Mouse (Mus musculus): ENCODE data around the gene 2310046K23Rik. TPM values are rescaled to one million over a fixed set of nuclear protein-coding genes. Genes with fewer than 3 reads are reported as not detected.

The 2310046K23Rik gene
- polyA plus RNA-seq (2015; fragmentation: Nextera tagmentation; extraction: Ambion mirVana) = not detected in 2 replicates

DNA sequence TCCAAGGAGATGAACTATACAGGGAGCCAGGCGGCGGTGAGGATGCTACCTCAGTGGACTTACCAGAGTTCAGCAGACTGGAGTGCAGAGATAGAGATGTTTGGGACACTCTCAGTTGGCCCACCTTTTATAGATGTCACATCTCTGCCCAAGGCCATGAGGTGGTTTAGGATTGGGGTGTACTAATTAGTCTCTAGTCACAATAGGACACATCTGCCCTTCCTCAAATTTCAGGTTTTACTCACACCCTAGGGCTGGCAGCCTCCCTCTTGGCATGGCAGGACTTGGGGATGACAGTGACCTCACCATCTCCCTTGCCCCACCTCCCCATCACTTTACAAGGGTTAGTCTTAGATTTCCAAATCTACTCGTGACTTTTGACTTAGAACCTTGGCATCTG, at the start of gene 2310046K23Rik:
Gene 2310046K23Rik, minus strand, starts transcription at position 101 of the 400 bp plus-strand sequence.
- Histone ChIP-seq H3K9ac (replicated peaks) (no peak within 1 kb of the TSS), H3K27ac (ENCODE audit: low read depth) (no peak within 1 kb of the TSS), H3K4me1 (ENCODE audit: insufficient read depth) (no peaks in the 10 kb centered on the region), H3K4me3 (ENCODE audit: low read depth, low read length) (no peak within 1 kb of the TSS), H3K36me3 (replicated peaks; ENCODE audit: insufficient read depth, low read length) (no peaks in the 10 kb centered on the region), H3K9me3 (ENCODE audit: low read length) (no peaks in the 10 kb centered on the region), H3K27me3 (ENCODE audit: insufficient read depth, low read length) (no peaks in the 10 kb centered on the region), H3K4me2 (ENCODE audit: low read depth, low read length) (no peak within 1 kb of the TSS)
- TF ChIP-seq EP300 (IDR thresholded peaks at IDR 0.05; ENCODE audit: low read depth) = no peak
- no peak for TF ChIP-seq CTCF (IDR thresholded peaks at IDR 0.05; ENCODE audit: low read depth)
- 87% methylated on average over 3 of the region's 3 CpGs for WGBS (ENCODE audit: insufficient replicate concordance)
- no peak for ATAC-seq
- DNase-seq = no peak

DNA sequence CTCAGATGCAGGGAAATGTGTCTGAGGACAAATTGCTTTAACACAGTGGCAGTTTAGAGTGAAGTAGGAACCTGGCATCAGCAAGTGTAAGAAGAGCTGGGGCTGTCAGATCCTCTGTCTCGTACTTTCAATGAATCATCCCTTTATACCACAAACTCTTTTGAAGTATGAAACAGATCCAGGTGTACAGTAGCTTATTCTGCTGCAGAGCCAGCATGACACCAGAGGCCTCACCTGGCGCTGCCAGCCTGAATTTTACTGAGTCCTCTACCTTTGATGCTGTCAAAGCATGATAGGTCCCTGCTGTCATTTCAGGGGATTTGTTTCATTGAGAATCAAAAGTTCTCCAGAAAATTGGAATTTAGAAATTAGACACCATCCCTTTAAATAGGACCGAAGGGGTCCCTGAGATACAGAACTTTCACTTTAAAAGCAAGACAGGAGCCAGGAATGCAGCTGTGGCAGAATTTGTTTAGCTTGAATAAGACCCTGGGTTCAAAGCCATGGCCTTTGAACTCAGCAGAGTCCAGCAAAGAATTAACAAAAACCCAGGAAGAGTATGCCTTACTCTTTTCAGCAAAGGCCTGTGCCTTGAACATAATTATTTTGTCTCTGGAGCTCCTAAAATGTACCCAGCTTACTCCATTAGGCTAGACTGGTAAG, 49.0 kb upstream of the 2310046K23Rik start:
- H3K9ac ChIP-seq (replicated peaks) = no peak overlapping the region
- TF ChIP-seq EP300 (IDR thresholded peaks at IDR 0.05; ENCODE audit: low read depth) (no peak), CTCF (IDR thresholded peaks at IDR 0.05; ENCODE audit: low read depth) (no peak)
- WGBS (ENCODE audit: insufficient replicate concordance) = 65% methylated on average over 3 of the region's 3 CpGs
- no peaks in the 10 kb centered on the region for H3K27me3 ChIP-seq (ENCODE audit: insufficient read depth, low read length)
- 0 out of 2 replicates have a peak, but pooled peaks cover 8% of the 10 kb centered on the region for H3K4me1 ChIP-seq (ENCODE audit: insufficient read depth)
- no peaks in the 10 kb centered on the region for H3K36me3 ChIP-seq (replicated peaks; ENCODE audit: insufficient read depth, low read length)
- no peak overlapping the region for H3K4me3 ChIP-seq (ENCODE audit: low read depth, low read length)
- H3K27ac ChIP-seq (ENCODE audit: low read depth) = no peak overlapping the region
- DNase-seq (no peak), ATAC-seq (no peak)
- no peaks in the 10 kb centered on the region for H3K9me3 ChIP-seq (ENCODE audit: low read length)
- H3K4me2 ChIP-seq (ENCODE audit: low read depth, low read length) = no peak overlapping the region

DNA sequence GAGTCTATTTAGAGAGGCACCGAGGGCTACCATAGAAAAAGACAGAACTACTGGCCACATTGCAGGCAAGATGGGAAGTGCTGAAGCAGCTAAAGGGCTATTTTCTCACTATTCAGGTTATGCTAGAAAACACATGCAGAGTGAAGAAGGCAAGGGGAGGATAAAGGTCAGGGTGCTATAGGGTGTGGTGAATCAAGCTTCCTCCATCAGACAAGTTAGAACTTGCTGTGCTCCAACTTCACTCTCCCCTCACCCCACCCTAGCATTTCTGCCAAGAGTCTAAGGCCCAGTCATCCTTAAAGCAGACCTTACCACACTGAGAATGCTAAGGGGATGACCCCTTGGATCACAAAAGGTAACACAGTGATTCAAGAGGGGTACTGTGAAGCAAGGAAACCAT, 45.2 kb upstream of the 2310046K23Rik start:
- no peak for DNase-seq
- WGBS (ENCODE audit: insufficient replicate concordance) = 76% methylated on average over 1 of the region's 1 CpGs
- no peak for ATAC-seq

GRCm38 (mm10) chr3:92578652-92579413, 44.5 kb upstream of the 2310046K23Rik start:
- 55% methylated on average over 4 of the region's 4 CpGs for WGBS (ENCODE audit: insufficient replicate concordance)
- no peaks in the 10 kb centered on the region for H3K36me3 ChIP-seq (replicated peaks; ENCODE audit: insufficient read depth, low read length)
- peaks cover 4% of the 10 kb centered on the region; the same call in 1 of the 2 replicates for H3K4me1 ChIP-seq (ENCODE audit: insufficient read depth)
- TF ChIP-seq CTCF (IDR thresholded peaks at IDR 0.05; ENCODE audit: low read depth) (no peak), EP300 (IDR thresholded peaks at IDR 0.05; ENCODE audit: low read depth) (peak; percentile 40; the same call in 1 of the 2 replicates)
- ATAC-seq = peak; percentile 95
- H3K4me2 ChIP-seq (ENCODE audit: low read depth, low read length) = no peak overlapping the region
- no peak overlapping the region for H3K4me3 ChIP-seq (ENCODE audit: low read depth, low read length)
- H3K27me3 ChIP-seq (ENCODE audit: insufficient read depth, low read length) = no peaks in the 10 kb centered on the region
- no peak overlapping the region for H3K9ac ChIP-seq (replicated peaks)
- peak overlapping the region; percentile 45; the same call in 1 of the 2 replicates for H3K27ac ChIP-seq (ENCODE audit: low read depth)
- H3K9me3 ChIP-seq (ENCODE audit: low read length) = no peaks in the 10 kb centered on the region
- DNase-seq = peak; percentile 25

More for the DNA sequence above, 45.2 kb upstream of the 2310046K23Rik start:
- Histone ChIP-seq H3K4me1 (ENCODE audit: insufficient read depth) (peaks cover 4% of the 10 kb centered on the region; the same call in 1 of the 2 replicates), H3K9ac (replicated peaks) (no peak overlapping the region), H3K36me3 (replicated peaks; ENCODE audit: insufficient read depth, low read length) (no peaks in the 10 kb centered on the region), H3K27me3 (ENCODE audit: insufficient read depth, low read length) (no peaks in the 10 kb centered on the region), H3K9me3 (ENCODE audit: low read length) (no peaks in the 10 kb centered on the region), H3K4me2 (ENCODE audit: low read depth, low read length) (no peak overlapping the region), H3K4me3 (ENCODE audit: low read depth, low read length) (no peak overlapping the region), H3K27ac (ENCODE audit: low read depth) (no peak overlapping the region)
- TF ChIP-seq EP300 (IDR thresholded peaks at IDR 0.05; ENCODE audit: low read depth) (no peak), CTCF (IDR thresholded peaks at IDR 0.05; ENCODE audit: low read depth) (no peak)

DNA sequence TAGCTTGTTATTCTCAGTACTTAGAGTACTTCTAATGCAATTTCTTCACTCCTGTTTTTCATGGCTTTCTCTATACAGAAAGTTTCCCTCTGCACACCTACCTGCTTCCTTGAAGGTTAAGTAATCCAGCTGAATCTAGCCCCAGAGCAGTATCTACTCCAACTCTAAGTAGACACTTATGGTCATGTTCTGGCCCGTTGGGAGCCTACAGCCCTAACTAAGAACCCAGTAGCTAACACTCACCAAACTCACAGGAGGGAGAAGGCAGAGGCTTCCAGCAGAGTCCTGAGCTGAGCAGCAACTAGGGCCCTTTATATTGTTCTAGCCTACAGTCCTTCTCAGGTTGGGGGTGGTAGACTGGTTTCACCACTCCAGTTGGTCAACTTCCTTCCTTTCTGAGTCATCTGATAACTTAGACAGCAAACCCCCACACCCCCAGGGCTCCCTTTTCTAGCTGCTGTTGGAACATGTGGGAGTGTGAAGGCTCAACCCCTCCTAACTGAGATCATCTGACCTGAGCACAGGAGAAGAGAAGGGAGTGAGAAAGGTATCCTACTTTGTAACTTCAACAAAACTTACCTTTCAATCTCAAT, 39.2 kb upstream of the 2310046K23Rik start, which contains the start of gene Ivl:
Gene Ivl, minus strand, starts transcription at position 287 of the 593 bp plus-strand sequence.
- 32% methylated on average over 1 of the region's 1 CpGs for WGBS (ENCODE audit: insufficient replicate concordance)

More for the DNA sequence above, 39.2 kb upstream of the 2310046K23Rik start, which contains the start of gene Ivl:
- no peak within 1 kb of the TSS for H3K27ac ChIP-seq (ENCODE audit: low read depth)
- DNase-seq (no peak), ATAC-seq (no peak)
- no peak within 1 kb of the TSS for H3K4me2 ChIP-seq (ENCODE audit: low read depth, low read length)
- H3K4me1 ChIP-seq (ENCODE audit: insufficient read depth) = no peaks in the 10 kb centered on the region; the same call in 1 of the 2 replicates
- H3K4me3 ChIP-seq (ENCODE audit: low read depth, low read length) = no peak within 1 kb of the TSS
- TF ChIP-seq EP300 (IDR thresholded peaks at IDR 0.05; ENCODE audit: low read depth) = no peak
- no peak for TF ChIP-seq CTCF (IDR thresholded peaks at IDR 0.05; ENCODE audit: low read depth)
- H3K9me3 ChIP-seq (ENCODE audit: low read length) = no peaks in the 10 kb centered on the region
- no peaks in the 10 kb centered on the region for H3K27me3 ChIP-seq (ENCODE audit: insufficient read depth, low read length)
- H3K36me3 ChIP-seq (replicated peaks; ENCODE audit: insufficient read depth, low read length) = no peaks in the 10 kb centered on the region
- no peak within 1 kb of the TSS for H3K9ac ChIP-seq (replicated peaks)
